Mouse (Mus musculus): ENCODE results near the gene Tmem167b. TPM values are rescaled to one million over a fixed set of nuclear protein-coding genes. Genes with fewer than 3 reads are reported as not detected.
A peak's percentile ranks its signal among the peaks of the same experiment; 100 is the strongest.

The Tmem167b gene
- total RNA-seq (2014; rRNA removed) (31.9 and 38.9 TPM in 2 replicates), polyA plus RNA-seq (2015; fragmentation: Nextera tagmentation; extraction: Ambion mirVana) (38.9 and 41.4 TPM in 2 replicates)

DNA sequence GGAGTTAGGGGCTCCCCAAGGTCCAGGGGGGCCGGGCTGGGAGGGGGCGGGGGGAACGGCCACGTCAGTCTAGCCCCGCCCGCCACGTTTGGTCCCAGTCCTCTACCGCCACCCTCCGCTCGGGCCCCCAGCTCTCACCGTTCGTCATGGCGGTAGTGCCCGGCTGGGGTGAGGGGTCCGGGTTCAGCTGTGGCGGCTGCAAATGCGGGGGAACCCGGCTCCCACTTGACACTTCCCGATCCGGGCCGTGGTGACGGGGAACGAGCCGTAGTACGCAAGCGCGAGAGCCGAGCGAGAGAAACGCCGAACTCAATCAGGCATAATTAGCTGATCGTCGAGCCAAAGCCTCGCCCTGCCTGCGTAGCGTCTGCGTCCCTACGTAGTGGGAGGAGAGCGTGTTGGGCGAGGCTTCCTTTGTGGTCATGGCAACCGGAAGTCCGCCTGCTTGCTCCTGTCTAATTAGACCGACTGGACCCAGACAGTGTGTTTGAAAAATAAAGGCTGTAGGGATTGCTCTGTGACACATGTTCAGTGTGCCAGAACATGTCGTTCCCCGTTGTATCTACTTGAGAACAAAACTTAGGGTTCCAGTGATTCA is at the start of gene Tmem167b:
Gene Tmem167b (minus strand): TSS at position 334 of the 598 bp plus-strand sequence.
- under 1% methylated on average over 42 of the region's 45 CpGs for WGBS

DNA sequence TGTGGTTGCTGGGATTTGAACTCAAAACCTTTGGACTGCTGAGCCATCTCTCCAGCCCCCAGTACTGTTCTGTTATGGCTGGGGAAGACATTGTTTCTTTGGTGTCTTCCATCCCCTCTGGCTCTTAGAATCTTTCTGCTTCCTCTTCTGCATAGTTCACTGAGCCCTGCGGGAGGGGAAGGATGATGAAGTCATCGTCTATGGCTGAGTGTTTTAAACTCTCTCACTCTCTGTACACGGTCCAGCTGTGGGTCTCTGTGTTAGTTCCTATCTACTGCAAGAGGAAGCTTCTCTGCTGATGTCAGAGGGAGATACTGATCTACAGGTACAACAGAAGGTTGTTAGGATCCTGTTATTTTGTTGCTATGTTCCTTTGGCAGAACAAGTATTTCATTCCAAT is 46.6 kb upstream of the Tmem167b start:
- no peak for DNase-seq (ENCODE audit: low spot score)
- no peak overlapping the region for H3K4me2 ChIP-seq (ENCODE audit: low read depth, low read length)
- H3K9me3 ChIP-seq (ENCODE audit: low read length) = no peaks in the 10 kb centered on the region
- no peak for TF ChIP-seq CTCF (IDR thresholded peaks at IDR 0.05; ENCODE audit: low read depth)
- H3K27ac ChIP-seq = no peak overlapping the region
- H3K4me1 ChIP-seq (ENCODE audit: insufficient read depth, low read length) = no peaks in the 10 kb centered on the region
- no peak for ATAC-seq
- 63% methylated on average over 3 of the region's 3 CpGs for WGBS
- no peak overlapping the region for H3K9ac ChIP-seq (replicated peaks; ENCODE audit: low read length)
- no peaks in the 10 kb centered on the region for H3K27me3 ChIP-seq (ENCODE audit: insufficient read depth, low read length)
- peaks cover 9% of the 10 kb centered on the region; the same call in 1 of the 2 replicates for H3K36me3 ChIP-seq (ENCODE audit: insufficient read depth, low read length)
- no peak overlapping the region for H3K4me3 ChIP-seq (ENCODE audit: low read length)

More for the DNA sequence above, at the start of gene Tmem167b:
- Histone ChIP-seq H3K36me3 (ENCODE audit: insufficient read depth, low read length) (peaks cover 13% of the 10 kb centered on the region; the same call in 1 of the 2 replicates), H3K4me1 (ENCODE audit: insufficient read depth, low read length) (peaks cover 10% of the 10 kb centered on the region), H3K9me3 (ENCODE audit: low read length) (no peaks in the 10 kb centered on the region), H3K4me2 (ENCODE audit: low read depth, low read length) (peak within 1 kb of the TSS; percentile 86), H3K27me3 (ENCODE audit: insufficient read depth, low read length) (no peaks in the 10 kb centered on the region), H3K27ac (peak within 1 kb of the TSS; percentile 90), H3K4me3 (ENCODE audit: low read length) (peak within 1 kb of the TSS; percentile 92), H3K9ac (replicated peaks; ENCODE audit: low read length) (peak within 1 kb of the TSS; percentile 74)
- ATAC-seq (peak; percentile 99), DNase-seq (ENCODE audit: low spot score) (peak; percentile 100)
- TF ChIP-seq CTCF (IDR thresholded peaks at IDR 0.05; ENCODE audit: low read depth) = peak; percentile 32; the same call in 1 of the 2 replicates

DNA sequence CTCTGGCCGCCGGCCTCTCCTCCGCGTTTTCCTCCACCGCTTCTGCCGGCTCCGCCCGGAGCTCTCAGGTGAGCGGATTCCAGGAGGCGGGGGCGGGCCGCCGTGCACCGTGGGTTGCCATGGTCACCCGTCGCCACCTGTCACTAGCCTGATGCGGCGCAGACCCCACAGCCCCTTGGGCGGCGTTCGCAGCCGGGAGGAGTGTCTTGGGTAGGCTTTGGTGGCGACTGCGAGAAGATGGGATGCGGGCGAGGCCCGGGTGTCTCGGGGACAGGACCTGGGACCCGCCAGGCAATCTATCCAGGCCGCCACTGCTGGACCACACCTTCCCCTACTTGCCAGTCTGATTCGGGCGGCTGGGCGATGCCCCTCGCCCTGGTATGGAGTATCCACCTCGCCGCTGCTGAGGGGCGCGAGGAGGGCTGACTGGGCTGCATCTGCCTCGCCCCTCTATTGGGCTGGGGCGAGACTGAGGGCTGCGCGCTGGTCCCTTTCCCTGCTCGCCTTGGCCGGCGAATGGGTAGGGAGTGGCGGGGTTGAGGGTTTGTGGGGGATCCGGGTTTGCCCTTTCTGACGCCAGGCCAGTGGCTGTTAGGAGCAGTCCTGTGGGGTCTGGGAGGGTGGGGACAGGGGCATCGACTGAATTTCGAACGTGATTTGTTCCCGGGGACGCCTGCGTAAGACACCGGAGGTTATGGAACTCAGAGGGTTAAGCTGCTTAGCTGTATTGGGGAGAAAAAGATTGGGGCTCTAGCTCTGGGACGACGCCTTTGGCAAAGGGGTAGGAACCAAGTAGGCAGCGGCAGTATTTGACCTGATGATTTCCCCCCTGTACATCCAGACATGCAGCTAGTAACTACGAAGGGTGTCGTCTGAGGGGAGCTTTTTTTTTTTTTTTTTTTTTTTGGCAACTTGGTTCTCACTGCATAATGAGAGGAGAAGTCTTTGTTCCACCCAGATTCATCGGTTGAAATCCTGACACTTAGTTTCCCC is 29.6 kb upstream of the Tmem167b start:
- H3K4me3 ChIP-seq (ENCODE audit: low read length) = peak overlapping the region; percentile 96
- H3K9me3 ChIP-seq (ENCODE audit: low read length) = no peaks in the 10 kb centered on the region
- H3K4me2 ChIP-seq (ENCODE audit: low read depth, low read length) = peak overlapping the region; percentile 70
- H3K36me3 ChIP-seq (ENCODE audit: insufficient read depth, low read length) = no peaks in the 10 kb centered on the region
- DNase-seq (ENCODE audit: low spot score) = peak; percentile 53
- H3K27ac ChIP-seq = peak overlapping the region; percentile 94
- peak; percentile 84 for ATAC-seq
- peak overlapping the region; percentile 92 for H3K9ac ChIP-seq (replicated peaks; ENCODE audit: low read length)
- TF ChIP-seq CTCF (IDR thresholded peaks at IDR 0.05; ENCODE audit: low read depth) = no peak
- WGBS = under 1% methylated on average over 61 of the region's 61 CpGs
- no peaks in the 10 kb centered on the region for H3K4me1 ChIP-seq (ENCODE audit: insufficient read depth, low read length)
- no peaks in the 10 kb centered on the region for H3K27me3 ChIP-seq (ENCODE audit: insufficient read depth, low read length)

DNA sequence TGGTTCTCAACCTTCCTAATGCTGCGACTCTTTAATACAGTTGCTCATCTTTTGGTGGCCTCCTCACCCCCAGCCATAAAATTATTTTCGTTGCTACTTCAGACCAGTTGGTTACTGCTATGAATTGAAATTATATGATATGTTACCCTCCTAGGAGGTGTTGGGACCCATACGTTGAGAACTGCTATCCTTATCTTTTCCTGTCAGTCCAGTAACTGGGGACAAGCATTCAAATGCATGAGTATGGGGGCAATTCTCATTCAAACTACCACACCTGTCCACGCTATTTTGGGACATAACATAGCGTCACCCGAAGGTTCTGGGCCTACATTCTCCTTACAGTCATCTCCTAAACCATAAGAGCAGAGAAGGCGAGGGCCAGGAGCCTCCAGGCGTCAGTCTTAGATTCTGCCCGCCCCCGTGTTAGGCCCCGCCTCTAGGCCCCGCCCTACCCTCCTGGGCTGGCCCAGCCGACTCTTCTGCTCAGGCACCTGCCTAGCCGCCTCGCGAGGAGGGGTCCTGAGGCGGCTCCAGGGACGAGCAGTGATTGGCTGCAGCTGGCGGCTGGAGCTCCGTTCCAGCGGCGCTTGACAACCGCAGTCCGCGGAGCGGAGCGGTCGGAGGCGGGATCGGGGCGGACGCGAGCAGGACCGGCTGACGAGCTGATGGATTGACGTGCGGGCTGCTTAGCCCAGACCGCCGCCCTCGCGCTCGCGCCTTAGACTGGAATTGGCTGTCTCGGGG is 28.7 kb upstream of the Tmem167b start, which contains the start of gene Wdr47:
Gene Wdr47 (plus strand): TSS at position 494 of the 744 bp plus-strand sequence.
- Histone ChIP-seq H3K4me3 (ENCODE audit: low read length) (peak within 1 kb of the TSS; percentile 96), H3K27ac (peak within 1 kb of the TSS; percentile 94), H3K4me2 (ENCODE audit: low read depth, low read length) (peak within 1 kb of the TSS; percentile 70), H3K36me3 (ENCODE audit: insufficient read depth, low read length) (no peaks in the 10 kb centered on the region), H3K27me3 (ENCODE audit: insufficient read depth, low read length) (no peaks in the 10 kb centered on the region), H3K9ac (replicated peaks; ENCODE audit: low read length) (peak within 1 kb of the TSS; percentile 92), H3K9me3 (ENCODE audit: low read length) (no peaks in the 10 kb centered on the region), H3K4me1 (ENCODE audit: insufficient read depth, low read length) (no peaks in the 10 kb centered on the region)
- TF ChIP-seq CTCF (IDR thresholded peaks at IDR 0.05; ENCODE audit: low read depth) = no peak
- ATAC-seq (peak; percentile 98), DNase-seq (ENCODE audit: low spot score) (peak; percentile 98)
- WGBS = 6% methylated on average over 44 of the region's 44 CpGs

DNA sequence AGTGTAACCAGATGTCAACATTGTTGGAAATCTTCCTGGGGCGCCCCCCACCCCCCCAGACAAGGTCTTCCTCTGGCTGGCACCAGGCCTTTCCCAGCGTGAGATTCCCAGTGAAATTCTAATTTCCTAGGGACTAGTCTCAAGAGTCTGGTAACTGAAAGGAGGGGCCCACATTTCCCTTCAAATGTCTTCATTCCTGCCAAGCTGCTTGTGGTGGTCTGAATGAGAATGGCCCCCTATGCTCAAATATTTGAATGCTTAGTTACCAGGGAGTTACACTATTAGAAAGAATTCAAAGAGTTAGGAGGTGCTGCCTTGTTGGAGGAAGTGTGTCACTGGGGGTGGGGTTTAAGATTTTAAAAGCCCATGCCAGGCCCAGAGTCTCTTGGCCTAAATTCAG is 26.2 kb upstream of the Tmem167b start:
- Histone ChIP-seq H3K27ac (no peak overlapping the region), H3K4me3 (ENCODE audit: low read length) (no peak overlapping the region), H3K27me3 (ENCODE audit: insufficient read depth, low read length) (no peaks in the 10 kb centered on the region), H3K36me3 (ENCODE audit: insufficient read depth, low read length) (no peaks in the 10 kb centered on the region), H3K9me3 (ENCODE audit: low read length) (no peaks in the 10 kb centered on the region), H3K4me2 (ENCODE audit: low read depth, low read length) (no peak overlapping the region), H3K9ac (replicated peaks; ENCODE audit: low read length) (no peak overlapping the region), H3K4me1 (ENCODE audit: insufficient read depth, low read length) (no peaks in the 10 kb centered on the region)
- 18% methylated on average over 2 of the region's 2 CpGs for WGBS
- ATAC-seq (no peak), DNase-seq (ENCODE audit: low spot score) (peak; percentile 62)
- no peak for TF ChIP-seq CTCF (IDR thresholded peaks at IDR 0.05; ENCODE audit: low read depth)

DNA sequence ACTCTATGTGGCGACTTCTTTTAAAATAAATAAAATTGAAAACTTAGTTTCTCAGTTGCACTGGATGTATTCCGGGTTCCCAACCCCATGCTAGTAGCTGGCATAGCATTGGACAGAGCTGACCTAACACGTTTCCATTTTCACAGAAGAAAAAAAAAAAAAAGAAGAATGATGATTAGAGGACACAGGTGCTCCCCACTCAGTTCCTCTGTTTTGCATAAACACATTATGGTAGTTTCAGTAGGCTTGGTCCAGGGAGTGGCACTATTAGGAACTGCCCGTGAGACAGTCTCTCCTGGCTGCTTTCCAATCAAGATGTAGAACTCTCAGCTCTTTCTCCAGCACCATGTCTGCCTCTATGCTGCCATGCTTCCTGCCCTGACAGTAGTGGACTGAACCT is 22.3 kb upstream of the Tmem167b start:
- ATAC-seq (no peak), DNase-seq (ENCODE audit: low spot score) (no peak)
- H3K9me3 ChIP-seq (ENCODE audit: low read length) = no peaks in the 10 kb centered on the region
- TF ChIP-seq CTCF (IDR thresholded peaks at IDR 0.05; ENCODE audit: low read depth) = no peak
- no peaks in the 10 kb centered on the region for H3K4me1 ChIP-seq (ENCODE audit: insufficient read depth, low read length)
- H3K4me2 ChIP-seq (ENCODE audit: low read depth, low read length) = no peak overlapping the region
- H3K27me3 ChIP-seq (ENCODE audit: insufficient read depth, low read length) = no peaks in the 10 kb centered on the region
- no peak overlapping the region for H3K27ac ChIP-seq
- H3K4me3 ChIP-seq (ENCODE audit: low read length) = no peak overlapping the region
- no peaks in the 10 kb centered on the region for H3K36me3 ChIP-seq (ENCODE audit: insufficient read depth, low read length)
- 79% methylated on average over 4 of the region's 4 CpGs for WGBS
- no peak overlapping the region for H3K9ac ChIP-seq (replicated peaks; ENCODE audit: low read length)
